Mouse (Mus musculus) heart, embryonic 10.5 days (tissue): ENCODE measurements at regions not wholly inside any gene's neighbourhood (a gene's known extent, or its start where the extent isn't known, plus 50 kb on each side); places are given as distances from the start of the nearest gene placed in this dataset.
"Not testable (repeated sequence)": the region's sequence is repeated elsewhere in the genome, so short reads cannot be mapped to it uniquely, and the experiment has no call there.

Experiments
- DNase-seq: peaks from one replicate; pipeline ENCODE4 v3.0.0-alpha.2; 2017; ENCODE audit warnings: low spot score
- H3K27ac ChIP-seq: fragments of 300-500 bp; sonication (generic); 2 replicates; pipeline ENCODE4 v1.5.1; 2016; ENCODE audit warnings: mild to moderate bottlenecking
- H3K27me3 ChIP-seq: fragments of 300-500 bp; sonication (generic); 2 replicates; pipeline ENCODE4 v1.6.1; 2016; ENCODE audit warnings: mild to moderate bottlenecking; ENCODE audit not compliant: poor library complexity, insufficient read depth, severe bottlenecking
- H3K36me3 ChIP-seq: fragments of 300-500 bp; sonication (generic); 2 replicates; pipeline ENCODE4 v1.6.1; 2016; ENCODE audit warnings: mild to moderate bottlenecking, moderate library complexity
- H3K4me1 ChIP-seq: fragments of 300-500 bp; sonication (generic); 2 replicates; pipeline ENCODE4 v1.6.1; 2016; ENCODE audit warnings: mild to moderate bottlenecking
- H3K4me3 ChIP-seq: fragments of 300-500 bp; sonication (generic); 2 replicates; pipeline ENCODE4 v1.5.1; 2016; ENCODE audit warnings: mild to moderate bottlenecking, moderate library complexity
- H3K9me3 ChIP-seq: fragments of 300-500 bp; sonication (generic); 2 replicates; pipeline ENCODE4 v1.6.1; 2016; ENCODE audit warnings: mild to moderate bottlenecking, moderate library complexity
- WGBS: fragments of 180-500 bp; shearing (Covaris S2); methylation state at CpG from one replicate; pipeline ENCODE4 v1.1.7; 2016; 5-methylcytosine and 5-hydroxymethylcytosine counted together

- Histone ChIP-seq H3K9me3 (no peaks in the 10 kb centered on the region), H3K4me1 (no peaks in the 10 kb centered on the region), H3K27ac (no peak overlapping the region), H3K36me3 (no peaks in the 10 kb centered on the region), H3K27me3 (no peaks in the 10 kb centered on the region), H3K4me3 (no peak overlapping the region)
- 84% methylated on average over 9 of the region's 9 CpGs for WGBS
- DNase-seq = no peak
These were observed 184.8 kb upstream of the Slc7a11 start for GRCm38 (mm10) chr3:50628092-50628696.

GRCm38 (mm10) chr3:50621176-50621575 is 177.8 kb upstream of the Slc7a11 start:
- H3K36me3 ChIP-seq, H3K27ac ChIP-seq: not testable (repeated sequence)

GRCm38 (mm10) chr3:50619061-50619460 is 175.6 kb upstream of the Slc7a11 start:
- Histone ChIP-seq H3K4me3 (no peak overlapping the region), H3K4me1 (no peaks in the 10 kb centered on the region), H3K27ac (no peak overlapping the region), H3K9me3 (no peaks in the 10 kb centered on the region), H3K36me3 (no peaks in the 10 kb centered on the region), H3K27me3 (no peaks in the 10 kb centered on the region)
- no peak for DNase-seq
- WGBS = 78% methylated on average over 6 of the region's 6 CpGs

More at GRCm38 (mm10) chr3:50621176-50621575, 177.8 kb upstream of the Slc7a11 start:
- DNase-seq, H3K4me3 ChIP-seq, H3K4me1 ChIP-seq, H3K27me3 ChIP-seq, H3K9me3 ChIP-seq: not testable (repeated sequence)
- WGBS = 77% methylated on average over 3 of the region's 3 CpGs

- no peak for DNase-seq
- Histone ChIP-seq H3K27ac (no peak overlapping the region), H3K27me3 (no peaks in the 10 kb centered on the region), H3K36me3 (no peaks in the 10 kb centered on the region), H3K4me3 (no peak overlapping the region), H3K9me3 (no peaks in the 10 kb centered on the region), H3K4me1 (no peaks in the 10 kb centered on the region)
- WGBS = 75% methylated on average over 8 of the region's 8 CpGs
These were observed 172.2 kb upstream of the Slc7a11 start for GRCm38 (mm10) chr3:50615384-50616285.

GRCm38 (mm10) chr3:50613011-50613410 is 169.6 kb upstream of the Slc7a11 start:
- DNase-seq = no peak
- Histone ChIP-seq H3K27ac (no peak overlapping the region), H3K27me3 (no peaks in the 10 kb centered on the region), H3K4me1 (no peaks in the 10 kb centered on the region), H3K4me3 (no peak overlapping the region), H3K36me3 (no peaks in the 10 kb centered on the region), H3K9me3 (no peaks in the 10 kb centered on the region)
- 81% methylated on average over 2 of the region's 2 CpGs for WGBS

- H3K27ac ChIP-seq = no peak overlapping the region
- no peak for DNase-seq
These were observed 166.1 kb upstream of the Slc7a11 start for GRCm38 (mm10) chr3:50609341-50610012.

GRCm38 (mm10) chr3:50607736-50608135 is 164.3 kb upstream of the Slc7a11 start:
- Histone ChIP-seq H3K4me1 (no peaks in the 10 kb centered on the region), H3K27ac (no peak overlapping the region), H3K9me3 (no peaks in the 10 kb centered on the region), H3K36me3 (no peaks in the 10 kb centered on the region), H3K4me3 (no peak overlapping the region), H3K27me3 (no peaks in the 10 kb centered on the region)
- WGBS = 62% methylated on average over 7 of the region's 7 CpGs
- no peak for DNase-seq

More at GRCm38 (mm10) chr3:50609341-50610012, 166.1 kb upstream of the Slc7a11 start:
- no peaks in the 10 kb centered on the region for H3K36me3 ChIP-seq
- no peak overlapping the region for H3K4me3 ChIP-seq
- 71% methylated on average over 11 of the region's 11 CpGs for WGBS
- no peaks in the 10 kb centered on the region for H3K9me3 ChIP-seq
- H3K27me3 ChIP-seq = no peaks in the 10 kb centered on the region
- H3K4me1 ChIP-seq = no peaks in the 10 kb centered on the region

GRCm38 (mm10) chr3:50606986-50607385 is 163.6 kb upstream of the Slc7a11 start:
- Histone ChIP-seq H3K4me3 (no peak overlapping the region), H3K27ac (no peak overlapping the region), H3K4me1 (no peaks in the 10 kb centered on the region), H3K27me3 (no peaks in the 10 kb centered on the region), H3K36me3 (no peaks in the 10 kb centered on the region), H3K9me3 (no peaks in the 10 kb centered on the region)
- no peak for DNase-seq
- 15% methylated on average over 1 of the region's 1 CpGs for WGBS

GRCm38 (mm10) chr3:50605750-50606149 is 162.3 kb upstream of the Slc7a11 start:
- Histone ChIP-seq H3K27ac (no peak overlapping the region), H3K4me3 (no peak overlapping the region), H3K27me3 (no peaks in the 10 kb centered on the region), H3K9me3 (no peaks in the 10 kb centered on the region), H3K4me1 (no peaks in the 10 kb centered on the region), H3K36me3 (no peaks in the 10 kb centered on the region)
- WGBS = 85% methylated on average over 4 of the region's 4 CpGs
- DNase-seq = no peak

- no peak for DNase-seq
- H3K27me3 ChIP-seq = no peaks in the 10 kb centered on the region
- H3K27ac ChIP-seq = no peak overlapping the region
- no peaks in the 10 kb centered on the region for H3K4me1 ChIP-seq
- H3K9me3 ChIP-seq = no peaks in the 10 kb centered on the region
- H3K4me3 ChIP-seq = no peak overlapping the region
- H3K36me3 ChIP-seq = no peaks in the 10 kb centered on the region
- WGBS = 79% methylated on average over 7 of the region's 7 CpGs
These were observed 159.8 kb upstream of the Slc7a11 start for GRCm38 (mm10) chr3:50603182-50603581.

GRCm38 (mm10) chr3:50595732-50596131 is 152.3 kb upstream of the Slc7a11 start:
- H3K27me3 ChIP-seq = no peaks in the 10 kb centered on the region
- H3K27ac ChIP-seq = no peak overlapping the region
- 90% methylated on average over 1 of the region's 1 CpGs for WGBS
- H3K9me3 ChIP-seq = no peaks in the 10 kb centered on the region
- H3K4me1 ChIP-seq = no peaks in the 10 kb centered on the region
- DNase-seq = no peak
- no peak overlapping the region for H3K4me3 ChIP-seq
- H3K36me3 ChIP-seq = no peaks in the 10 kb centered on the region

- H3K36me3 ChIP-seq = no peaks in the 10 kb centered on the region
- WGBS = 78% methylated on average over 1 of the region's 1 CpGs
- H3K27ac ChIP-seq = no peak overlapping the region
- DNase-seq = no peak
- no peaks in the 10 kb centered on the region for H3K27me3 ChIP-seq
- no peaks in the 10 kb centered on the region for H3K4me1 ChIP-seq
- H3K9me3 ChIP-seq = no peaks in the 10 kb centered on the region
- H3K4me3 ChIP-seq = no peak overlapping the region
These were observed 140.9 kb upstream of the Slc7a11 start for GRCm38 (mm10) chr3:50584323-50584722.

- no peaks in the 10 kb centered on the region for H3K27me3 ChIP-seq
- no peaks in the 10 kb centered on the region for H3K4me1 ChIP-seq
- no peak overlapping the region for H3K4me3 ChIP-seq
- no peaks in the 10 kb centered on the region for H3K9me3 ChIP-seq
- DNase-seq = no peak
- no peak overlapping the region for H3K27ac ChIP-seq
- no peaks in the 10 kb centered on the region for H3K36me3 ChIP-seq
- 77% methylated on average over 6 of the region's 6 CpGs for WGBS
These were observed 140.1 kb upstream of the Slc7a11 start for GRCm38 (mm10) chr3:50583475-50583874.
